Mouse (Mus musculus) spleen, adult 2 months (tissue): ENCODE measurements at regions not wholly inside any gene's neighbourhood (a gene's known extent, or its start where the extent isn't known, plus 50 kb on each side); places are given as distances from the start of the nearest gene placed in this dataset.

Experiments
- DNase-seq, 2 experiments: peaks; one replicate each; pipeline versions ENCODE4 v3.0.0 to v3.0.0-alpha.2; 2012 to 2021; ENCODE audit warnings: low spot score in 2 of 2, low read depth in 1 of 2
- H3K27ac ChIP-seq: fragments of 200-500 bp; 2 replicates; pipeline ENCODE4 v1.5.1; 2012; ENCODE audit warnings: low read length, inconsistent platforms; ENCODE audit not compliant: insufficient read depth
- H3K27me3 ChIP-seq: fragments of 200-500 bp; 2 replicates; pipeline ENCODE4 v1.6.1; 2012; ENCODE audit warnings: mild to moderate bottlenecking, moderate library complexity, low read length, inconsistent platforms; ENCODE audit not compliant: control insufficient read depth, insufficient read depth
- H3K36me3 ChIP-seq: fragments of 200-500 bp; 2 replicates; pipeline ENCODE4 v1.6.1; 2012; ENCODE audit warnings: mild to moderate bottlenecking, low read length, inconsistent platforms; ENCODE audit not compliant: control insufficient read depth, insufficient read depth
- H3K4me1 ChIP-seq: fragments of 200-500 bp; 2 replicates; pipeline ENCODE4 v1.6.1; 2011; ENCODE audit warnings: inconsistent platforms; ENCODE audit not compliant: control insufficient read depth, insufficient read depth, insufficient read length
- H3K4me3 ChIP-seq: fragments of 200-500 bp; 2 replicates; pipeline ENCODE4 v1.5.1; 2011; ENCODE audit warnings: mild to moderate bottlenecking, inconsistent platforms; ENCODE audit not compliant: insufficient read depth, insufficient read length; ENCODE audit errors: extremely low read depth
- CTCF ChIP-seq: fragments of 200-500 bp; IDR thresholded peaks from 2 replicates; pipeline ENCODE4 v1.5.1; 2011; ENCODE audit warnings: mild to moderate bottlenecking, inconsistent platforms; ENCODE audit not compliant: insufficient read depth, insufficient read length, insufficient replicate concordance; ENCODE audit errors: extremely low read depth
- POLR2A ChIP-seq: fragments of 200-500 bp; IDR thresholded peaks from 2 replicates; pipeline ENCODE4 v1.6.1; 2011; ENCODE audit warnings: low read depth, low read length, inconsistent platforms
- WGBS: fragments of 180-500 bp; shearing (Covaris S2); methylation state at CpG from one replicate; pipeline ENCODE4 v1.1.7; 2018; 5-methylcytosine and 5-hydroxymethylcytosine counted together

DNA sequence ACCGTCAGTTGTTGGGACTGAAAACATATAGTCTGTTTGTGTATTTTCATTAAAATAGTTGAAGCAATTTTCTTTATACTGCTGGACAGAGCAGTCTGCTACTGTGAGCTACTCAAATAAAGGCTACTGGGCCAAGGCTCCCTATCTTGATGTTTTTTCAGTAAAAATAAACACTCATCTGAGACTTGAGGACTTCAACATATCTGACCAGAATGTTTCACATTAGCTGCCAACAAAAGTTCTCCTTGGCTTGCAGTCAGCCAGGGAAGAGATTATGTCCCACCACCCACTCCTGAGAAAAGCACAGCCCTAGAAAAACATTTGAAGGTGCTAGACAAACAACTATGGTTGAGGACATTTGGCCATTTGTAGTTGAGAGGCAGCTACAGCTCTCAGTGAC lies 950.9 kb downstream of the 5730522E02Rik start:
- H3K36me3 ChIP-seq, result no peaks in the 10 kb centered on the region
- H3K27ac ChIP-seq, result no peak overlapping the region
- WGBS, result 94% methylated on average over 1 of the region's 1 CpGs
- no peaks in the 10 kb centered on the region for H3K4me1 ChIP-seq
- no peak for DNase-seq
- H3K27me3 ChIP-seq, result no peaks in the 10 kb centered on the region
- TF ChIP-seq POLR2A (no peak), CTCF (no peak)
- no peak overlapping the region for H3K4me3 ChIP-seq

- no peak overlapping the region for H3K4me3 ChIP-seq
- TF ChIP-seq POLR2A, result no peak
- no peak for TF ChIP-seq CTCF
- DNase-seq, result no peak
- no peaks in the 10 kb centered on the region for H3K36me3 ChIP-seq
- H3K27ac ChIP-seq, result no peak overlapping the region
- WGBS, result 77% methylated on average over 4 of the region's 4 CpGs
- H3K4me1 ChIP-seq, result no peaks in the 10 kb centered on the region
- H3K27me3 ChIP-seq, result no peaks in the 10 kb centered on the region
These were observed 977.1 kb downstream of the 5730522E02Rik start for GRCm38 (mm10) chr11:25233360-25233890.
